Mouse (Mus musculus): ENCODE results near the gene Stim2.
A peak's percentile ranks its signal among the peaks of the same experiment; 100 is the strongest.

Stim2 gene

DNA sequence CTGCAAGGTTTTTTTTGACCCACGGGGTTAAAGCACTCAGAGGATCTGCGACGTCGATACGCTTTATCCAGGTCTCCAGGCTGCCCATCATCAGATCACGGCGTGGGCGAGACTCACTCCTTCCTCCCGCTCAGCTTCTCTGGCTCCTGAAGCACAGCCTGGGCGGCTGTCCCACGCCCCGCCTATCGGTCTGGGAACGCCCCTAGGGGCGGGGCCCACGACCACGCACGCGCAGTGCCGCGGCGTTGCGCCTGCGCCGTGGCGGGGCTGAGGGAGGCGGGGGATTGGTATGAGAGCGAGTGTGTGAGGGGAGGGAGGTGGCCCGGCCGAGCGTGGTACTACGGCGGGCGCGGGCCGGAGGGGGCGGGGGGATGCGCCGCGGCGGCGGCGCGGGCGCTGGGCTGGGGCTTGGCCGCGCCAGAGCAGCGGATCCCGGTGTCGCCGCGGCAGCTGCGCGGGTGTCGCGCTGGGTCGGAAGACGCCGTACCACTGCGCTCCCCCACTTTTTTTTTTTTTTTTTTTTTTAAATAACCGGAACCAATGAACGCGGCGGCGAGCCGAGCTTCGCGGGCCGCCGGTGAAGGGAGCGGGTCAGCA is at the start of gene Stim2:
Gene Stim2, plus strand, starts transcription at position 354 of the 597 bp plus-strand sequence.
- peak; percentile 90 to 93 for DNase-seq (ENCODE audit: low spot score in 2 of 2)

DNA sequence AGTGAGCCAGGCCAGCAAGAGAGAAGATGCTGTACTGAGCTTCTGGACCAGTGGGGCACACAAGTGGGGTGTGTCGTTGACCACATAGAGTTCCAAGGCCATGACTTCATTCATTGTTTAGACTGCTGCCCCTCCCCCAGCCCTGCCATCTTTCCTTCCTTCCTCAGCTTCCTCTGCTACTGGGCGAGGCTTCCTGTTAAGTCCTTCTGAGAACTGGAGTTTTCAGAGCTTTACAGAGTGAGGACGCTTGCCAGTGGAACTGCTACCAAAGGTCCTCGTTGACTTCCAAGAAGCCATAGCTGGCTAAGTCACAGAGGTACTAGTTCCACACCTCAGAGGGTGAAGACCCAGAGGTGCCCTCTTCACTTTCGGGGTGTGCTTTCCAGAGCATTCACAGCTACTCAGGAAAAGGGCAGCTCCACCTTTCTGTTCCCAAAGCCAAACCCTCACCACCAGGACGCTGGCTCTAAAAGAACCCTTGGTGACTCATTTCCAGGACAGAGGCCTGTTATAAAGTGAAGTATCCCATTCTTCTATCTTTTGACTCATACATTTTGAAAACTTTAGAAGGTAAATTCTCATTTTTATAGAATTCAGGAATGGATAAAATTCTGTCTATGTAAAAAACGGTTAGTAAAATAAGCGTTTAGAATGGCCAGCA is 49.6 kb upstream of the Stim2 start:
- DNase-seq (ENCODE audit: low spot score in 2 of 2) = no peak

DNA sequence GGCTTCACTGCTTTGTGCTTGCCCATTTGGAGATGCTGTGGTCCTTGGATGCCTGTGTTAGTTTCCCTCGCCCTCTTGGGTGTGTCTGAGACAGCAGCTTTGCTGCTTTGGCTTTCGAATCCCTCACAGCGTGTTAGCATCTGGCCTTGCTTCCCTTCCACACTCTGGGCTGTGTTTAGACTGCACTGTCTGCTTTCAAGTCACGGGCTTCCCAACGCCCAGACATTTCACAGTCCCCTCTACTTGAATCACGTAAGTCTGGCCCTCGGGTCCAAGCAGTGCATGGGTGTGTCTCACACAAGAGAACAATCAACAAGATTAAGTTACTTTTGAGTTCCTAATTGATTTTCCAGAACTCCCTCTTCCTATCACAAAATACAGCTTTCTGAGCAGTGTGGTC is 48.1 kb upstream of the Stim2 start:
- no peak for DNase-seq (ENCODE audit: low spot score in 2 of 2)

DNA sequence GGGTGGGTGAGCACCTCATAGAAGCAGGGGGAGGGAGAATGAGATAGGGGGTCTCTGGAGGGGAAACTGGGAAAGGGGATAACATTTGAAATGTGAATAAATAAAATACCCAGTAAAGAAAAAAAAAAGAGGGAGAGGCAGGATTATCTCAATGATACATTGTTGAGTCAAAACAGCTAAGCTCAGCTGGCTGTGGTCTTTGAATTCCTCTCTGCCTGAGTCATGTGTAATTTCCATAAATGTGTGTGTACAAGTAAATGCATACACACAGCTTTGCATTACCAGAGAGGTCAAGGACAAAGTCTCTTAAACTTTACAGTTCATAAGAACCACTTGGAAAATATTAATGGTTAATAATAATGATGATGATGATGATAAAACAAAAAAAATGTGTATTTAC is 45.1 kb upstream of the Stim2 start:
- no peak for DNase-seq (ENCODE audit: low spot score in 2 of 2)

DNA sequence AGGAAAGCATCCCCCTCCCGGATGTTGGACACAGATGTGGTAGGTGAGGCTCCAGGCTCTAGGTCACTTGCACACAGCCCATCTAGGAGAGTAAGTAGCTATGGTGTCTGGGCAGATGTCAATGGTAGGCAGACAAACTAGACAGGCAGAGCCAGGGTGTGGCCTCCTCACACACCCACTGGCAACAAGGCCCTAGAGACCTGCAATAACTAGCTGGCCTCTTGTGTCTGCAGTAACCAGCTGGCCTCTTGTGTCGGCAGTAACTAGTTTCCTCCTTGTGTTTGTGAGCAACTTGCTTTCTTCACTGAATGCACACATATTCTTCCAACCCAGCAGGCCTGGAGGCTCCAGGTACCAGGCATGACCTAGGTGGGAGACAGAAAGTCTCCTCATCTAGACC is 44.5 kb upstream of the Stim2 start:
- no peak for DNase-seq (ENCODE audit: low spot score in 2 of 2)

DNA sequence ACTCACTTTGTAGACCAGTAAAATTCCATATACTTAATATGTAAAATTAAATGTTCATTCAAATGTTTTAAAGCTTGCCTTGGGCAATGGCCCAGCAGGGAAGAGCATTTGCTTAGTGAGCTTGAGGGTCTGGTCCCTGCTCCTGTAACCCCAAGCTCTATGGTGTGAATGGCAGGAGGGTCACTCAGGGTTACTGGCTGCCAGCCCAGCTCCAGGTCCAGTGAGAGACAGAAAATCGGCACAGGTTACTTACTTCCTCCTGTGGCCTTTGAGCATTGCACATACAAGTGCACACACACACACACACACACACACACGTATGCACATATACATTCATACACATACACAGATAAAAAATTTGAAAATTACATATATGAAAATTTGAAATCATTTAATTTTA is 42.3 kb upstream of the Stim2 start:
- no peak for DNase-seq (ENCODE audit: low spot score in 2 of 2)

DNA sequence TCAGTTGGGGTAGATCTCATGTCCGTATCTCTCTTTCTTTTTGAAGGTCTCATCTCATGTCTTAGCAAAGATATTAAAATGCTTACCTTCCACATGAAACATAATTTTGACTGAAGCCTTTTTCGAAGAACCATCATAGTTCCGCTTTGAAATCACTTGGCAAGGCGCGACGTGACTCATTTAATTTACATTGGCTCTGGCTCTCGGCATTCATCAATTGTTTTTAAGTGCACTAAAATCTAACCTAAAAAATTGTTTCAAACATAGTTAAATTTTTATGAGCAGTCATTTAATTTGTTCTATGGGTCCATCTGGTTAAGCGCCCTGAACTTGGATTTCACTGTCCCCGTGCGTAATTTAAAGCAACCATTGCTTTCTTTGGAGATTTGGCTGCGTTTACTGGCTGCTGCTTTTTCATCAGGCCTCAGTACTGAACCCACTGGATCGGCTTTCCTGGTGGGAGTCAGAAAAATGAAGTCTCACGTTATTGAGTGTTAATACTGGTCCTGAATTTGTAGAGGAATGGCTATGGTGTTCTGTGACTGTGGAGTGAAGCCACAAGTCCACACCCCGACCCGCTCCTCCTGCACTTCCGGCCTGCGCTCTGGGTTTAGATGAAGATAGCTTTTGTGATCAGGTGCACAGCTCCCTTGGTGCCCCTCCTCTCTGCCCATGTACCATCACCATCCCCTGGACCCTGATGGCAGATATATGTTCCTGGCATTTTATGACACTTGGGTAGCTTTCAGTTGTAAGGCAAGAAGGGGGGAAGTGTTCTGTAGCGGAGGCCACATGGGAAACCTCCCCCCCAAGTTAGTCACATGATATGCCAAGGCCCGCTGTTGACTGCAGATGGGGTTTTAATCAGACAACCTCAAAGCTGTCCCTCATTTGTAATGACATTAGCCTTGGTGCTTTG is 41.6 kb upstream of the Stim2 start:
- no peak for DNase-seq (ENCODE audit: low spot score in 2 of 2)

DNA sequence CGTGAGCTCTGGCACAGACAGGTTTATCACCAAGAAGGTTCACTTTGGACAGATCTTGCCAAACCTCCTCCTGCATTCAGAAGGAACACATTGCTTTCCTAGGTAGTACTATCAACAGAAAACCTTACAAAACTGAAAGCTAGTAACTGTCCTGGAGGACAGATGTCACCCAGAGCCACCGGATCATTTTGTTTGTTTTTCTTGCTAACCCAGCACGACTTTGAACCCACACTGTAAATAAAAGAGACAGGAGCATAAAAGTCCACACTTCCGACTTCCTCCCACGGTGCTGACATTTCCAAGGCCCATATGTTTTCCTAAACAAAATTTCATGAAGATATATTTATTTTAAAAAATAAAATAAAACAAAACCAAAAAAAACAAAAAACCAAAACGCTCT is 41.0 kb upstream of the Stim2 start:
- no peak for DNase-seq (ENCODE audit: low spot score in 2 of 2)

DNA sequence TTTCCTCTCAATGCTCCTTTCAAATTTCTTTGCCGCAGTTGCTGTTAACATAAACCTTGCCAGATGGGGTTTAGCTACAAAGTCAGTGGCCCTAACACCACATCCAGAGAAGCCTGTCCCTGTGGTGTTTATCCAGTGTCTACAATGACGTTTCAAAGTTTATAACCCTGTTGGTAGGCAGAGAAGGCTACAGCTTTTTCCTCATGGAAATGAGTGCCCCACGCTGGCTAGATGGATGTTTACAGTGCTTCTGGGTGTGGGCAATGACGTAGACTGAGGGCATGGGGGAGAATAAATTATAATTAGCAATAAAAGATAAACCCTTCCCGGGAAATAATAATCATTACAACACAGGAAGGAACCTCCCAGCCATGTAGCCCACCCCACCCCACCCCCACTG is 37.1 kb upstream of the Stim2 start:
- DNase-seq (ENCODE audit: low spot score in 2 of 2) = no peak

DNA sequence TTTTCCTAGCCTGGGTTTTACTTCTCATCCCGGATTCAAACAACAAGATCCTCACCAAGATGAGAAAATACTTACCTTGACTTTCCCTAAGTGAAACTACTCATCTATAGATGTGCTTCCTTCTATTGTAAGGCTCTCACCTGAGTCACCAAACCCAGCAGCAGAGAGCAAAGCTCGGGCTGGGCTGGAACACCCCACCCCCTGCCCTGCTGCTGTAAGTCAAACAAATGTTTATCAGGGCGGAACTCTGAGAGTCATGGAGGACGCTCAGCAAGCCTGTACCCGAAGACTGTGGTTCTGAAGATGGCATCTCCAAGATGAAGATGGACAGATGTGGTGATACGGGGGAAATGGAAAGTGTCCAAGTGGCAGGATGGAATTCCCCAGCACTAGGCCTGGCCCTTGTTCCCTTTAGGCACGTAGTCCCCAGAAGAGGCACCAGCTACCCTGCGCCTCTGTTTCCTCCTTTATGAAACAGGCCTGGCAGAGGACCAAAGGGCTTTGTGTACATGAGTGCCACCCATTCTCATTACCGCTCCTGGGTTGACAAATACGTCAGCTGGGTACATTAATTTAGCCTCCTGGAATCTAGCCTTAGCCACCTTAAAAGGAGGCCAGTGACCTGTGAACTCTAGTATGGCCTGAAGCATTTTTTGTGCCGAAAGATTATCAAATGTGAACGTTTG is 36.3 kb upstream of the Stim2 start:
- no peak for DNase-seq (ENCODE audit: low spot score in 2 of 2)

DNA sequence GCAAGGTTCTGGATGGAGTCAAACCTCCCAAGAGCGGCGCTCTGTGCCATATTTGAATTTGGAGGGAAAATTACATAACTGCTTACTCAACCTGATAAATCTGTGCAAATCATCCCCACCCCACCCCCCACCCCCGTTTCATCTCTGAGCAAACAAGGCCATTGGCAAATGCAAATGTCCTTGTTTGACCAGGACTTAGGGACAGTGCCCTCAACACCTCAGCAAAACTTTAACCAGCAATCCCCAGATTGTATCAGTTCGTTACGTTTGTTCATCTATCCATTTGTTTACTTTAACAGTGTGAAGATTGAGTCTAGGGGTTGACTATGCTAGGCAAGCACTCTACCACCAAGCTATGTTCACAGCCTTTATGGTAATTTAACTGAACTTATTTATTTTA is 32.6 kb upstream of the Stim2 start:
- no peak for DNase-seq (ENCODE audit: low spot score in 2 of 2)

DNA sequence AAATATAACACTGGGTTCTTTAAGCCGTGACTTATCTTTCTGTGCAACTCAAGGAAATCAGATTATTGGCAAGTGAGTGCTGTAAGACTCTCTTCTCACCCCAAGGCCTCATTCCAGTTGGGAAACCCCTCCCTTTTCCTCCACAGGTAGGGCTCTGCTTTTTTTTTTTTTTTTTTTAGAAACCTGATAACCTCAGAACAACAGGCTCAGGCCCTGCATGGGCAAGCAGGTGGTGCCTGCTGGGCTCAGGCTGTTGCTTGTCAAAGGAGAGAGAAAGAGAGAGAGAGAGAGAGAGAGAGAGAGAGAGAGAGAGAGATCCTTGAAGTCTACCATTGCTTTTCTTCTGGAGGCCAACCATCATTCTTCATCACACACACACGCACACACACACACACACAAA is 30.7 kb upstream of the Stim2 start:
- no peak for DNase-seq (ENCODE audit: low spot score in 2 of 2)

DNA sequence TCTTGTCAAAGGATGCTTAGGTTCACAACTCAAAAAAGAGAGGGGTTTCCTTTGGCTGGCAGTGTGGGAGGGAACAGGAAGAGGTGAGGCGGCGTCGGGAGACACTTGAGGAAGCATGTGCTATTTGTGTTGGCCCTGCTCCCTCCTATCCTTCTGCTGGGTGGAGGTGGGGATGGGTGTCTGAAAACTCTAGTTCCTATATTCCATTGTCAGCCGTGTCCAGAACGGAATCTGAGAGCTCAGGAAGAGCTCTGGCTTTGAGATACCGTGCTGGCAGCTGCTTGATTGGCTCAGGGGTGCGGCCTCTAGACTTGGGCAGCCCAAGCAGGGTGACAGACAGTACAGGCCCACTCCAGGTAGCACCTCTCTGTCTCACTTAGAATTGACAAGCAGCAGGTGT is 28.1 kb upstream of the Stim2 start:
- no peak for DNase-seq (ENCODE audit: low spot score in 2 of 2)

DNA sequence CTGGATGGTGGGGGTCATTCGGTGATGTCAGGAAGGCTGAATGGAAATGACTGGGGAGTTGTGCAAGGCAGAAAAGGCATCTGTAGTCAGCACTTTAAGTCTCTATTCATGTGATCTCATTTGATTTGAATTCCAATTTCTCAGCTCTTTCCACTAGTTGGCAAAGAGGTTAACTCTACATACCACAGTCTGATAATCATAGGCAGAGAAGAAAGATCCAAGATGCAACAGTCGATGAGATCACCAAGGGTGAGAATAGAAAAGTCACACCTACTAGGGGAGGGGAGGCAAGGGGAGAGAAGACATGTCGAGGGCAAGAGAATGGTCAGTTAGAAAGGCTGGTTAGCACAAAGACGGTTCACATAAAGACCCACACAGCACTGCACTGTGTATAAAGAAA is 27.1 kb upstream of the Stim2 start:
- no peak for DNase-seq (ENCODE audit: low spot score in 2 of 2)

DNA sequence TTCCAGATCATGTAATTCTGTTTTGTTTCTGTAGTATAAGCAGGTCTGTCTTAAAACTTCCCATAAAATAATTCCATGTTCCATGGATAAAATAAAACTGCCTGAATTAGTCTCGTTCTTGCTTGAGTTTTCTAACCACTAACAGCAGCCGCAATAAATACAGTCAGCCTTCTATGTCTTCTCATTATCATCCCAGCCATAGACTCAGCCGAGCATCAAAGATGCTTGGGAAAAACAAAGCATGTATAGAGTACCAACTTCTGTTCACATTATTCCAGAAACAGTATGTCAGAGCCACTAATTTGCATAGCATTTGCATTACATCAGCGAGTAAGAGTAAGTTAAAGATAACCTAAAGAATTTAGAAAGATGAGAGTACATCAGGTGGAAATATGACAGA is 25.4 kb upstream of the Stim2 start:
- DNase-seq (ENCODE audit: low spot score in 2 of 2) = no peak

DNA sequence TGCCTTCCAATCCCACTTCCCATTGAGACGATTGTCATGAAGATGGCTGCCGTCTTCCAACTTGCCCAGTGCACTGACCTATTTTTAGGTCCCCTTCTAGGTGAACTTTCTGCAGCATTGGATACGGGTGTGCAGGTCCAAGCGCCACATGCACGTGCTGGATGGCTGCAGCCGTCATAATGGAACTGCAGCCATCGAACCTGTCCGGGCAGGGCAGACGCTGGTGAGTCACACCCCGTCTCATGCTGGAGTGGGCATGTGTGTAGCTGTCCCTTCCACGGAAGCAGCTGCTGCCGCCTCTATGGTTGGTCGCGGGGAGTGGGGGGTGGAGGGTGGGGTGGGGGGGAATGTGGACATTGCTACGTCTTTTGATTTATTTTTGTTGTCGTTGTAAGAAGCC is 21.8 kb upstream of the Stim2 start:
- DNase-seq (ENCODE audit: low spot score in 2 of 2) = no peak

DNA sequence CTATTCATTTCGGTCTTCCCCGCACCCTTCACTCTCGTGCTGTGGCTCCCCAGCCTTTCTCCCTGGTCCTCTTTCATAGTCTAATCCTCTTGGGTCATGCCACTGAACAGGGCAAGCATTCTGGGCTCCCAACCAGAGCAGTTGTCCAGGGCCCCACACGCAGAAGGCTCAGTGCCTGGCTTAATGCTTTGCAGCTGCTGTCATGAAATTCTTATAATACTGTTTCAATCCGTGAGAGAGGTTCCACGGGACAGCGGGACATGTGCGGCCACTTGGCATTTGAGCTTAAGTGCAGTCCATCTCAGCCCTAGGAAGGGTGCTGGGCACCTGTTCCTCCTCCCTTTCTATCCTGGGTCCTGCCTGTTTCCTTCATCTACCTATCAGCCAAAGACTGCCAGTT is 21.2 kb upstream of the Stim2 start:
- no peak for DNase-seq (ENCODE audit: low spot score in 2 of 2)

DNA sequence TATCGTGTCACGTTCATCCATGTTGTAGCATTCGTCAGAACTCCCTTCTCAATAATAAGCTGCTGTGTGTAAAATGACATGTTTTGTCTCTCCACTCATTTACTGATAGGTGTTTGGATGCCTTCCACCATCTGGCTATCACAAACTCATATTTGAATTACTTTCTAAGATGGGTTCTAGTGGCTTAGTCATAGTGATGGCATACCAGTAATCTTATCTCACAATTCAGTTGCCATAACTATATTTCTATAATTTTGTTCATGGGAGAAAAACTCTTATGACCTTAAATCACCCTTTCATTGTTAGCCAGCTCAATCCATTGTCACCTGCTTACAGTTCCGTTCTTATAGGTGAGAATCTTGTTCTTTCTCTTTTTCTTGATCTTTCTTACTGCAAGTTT is 14.9 kb upstream of the Stim2 start:
- no peak for DNase-seq (ENCODE audit: low spot score in 2 of 2)

DNA sequence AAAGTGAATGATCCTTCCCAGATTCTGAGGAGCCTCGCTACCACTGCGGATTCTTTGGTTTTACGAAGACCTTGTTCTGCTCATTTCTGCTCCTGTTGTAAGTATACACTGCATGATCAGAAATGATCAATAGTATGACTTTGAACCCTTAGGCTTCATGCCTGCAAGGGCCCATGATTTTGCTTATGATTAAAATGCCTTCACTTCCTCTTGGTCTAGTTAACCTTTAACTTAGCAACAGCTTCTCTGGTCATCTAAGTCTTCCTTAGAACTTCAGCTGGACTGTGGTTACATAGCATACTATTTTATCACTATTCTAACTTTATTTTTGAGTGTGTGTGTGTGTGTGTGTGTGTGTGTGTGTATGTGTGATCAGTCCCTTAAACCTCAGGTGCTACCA is 12.7 kb upstream of the Stim2 start:
- DNase-seq (ENCODE audit: low spot score in 2 of 2) = no peak

DNA sequence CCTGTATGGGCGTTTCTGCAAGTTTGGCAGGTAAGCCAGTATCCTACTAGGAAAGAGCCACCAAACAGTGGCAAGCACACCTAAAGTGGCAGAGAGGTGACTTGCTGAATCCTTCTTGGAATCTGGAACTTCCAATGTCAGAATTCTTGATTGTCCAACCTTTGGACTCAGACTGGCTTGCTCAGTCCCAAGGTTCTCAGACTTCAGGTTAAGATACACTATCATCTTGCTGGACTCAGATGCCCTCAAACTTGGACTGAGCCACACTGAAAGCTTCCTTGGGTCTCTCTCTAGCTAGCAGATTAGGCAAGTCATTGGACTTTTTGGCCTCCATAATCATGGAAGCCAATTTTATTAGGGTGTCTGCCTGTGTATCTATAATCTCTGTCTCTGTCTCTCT is 10.8 kb upstream of the Stim2 start:
- DNase-seq (ENCODE audit: low spot score in 2 of 2) = no peak

DNA sequence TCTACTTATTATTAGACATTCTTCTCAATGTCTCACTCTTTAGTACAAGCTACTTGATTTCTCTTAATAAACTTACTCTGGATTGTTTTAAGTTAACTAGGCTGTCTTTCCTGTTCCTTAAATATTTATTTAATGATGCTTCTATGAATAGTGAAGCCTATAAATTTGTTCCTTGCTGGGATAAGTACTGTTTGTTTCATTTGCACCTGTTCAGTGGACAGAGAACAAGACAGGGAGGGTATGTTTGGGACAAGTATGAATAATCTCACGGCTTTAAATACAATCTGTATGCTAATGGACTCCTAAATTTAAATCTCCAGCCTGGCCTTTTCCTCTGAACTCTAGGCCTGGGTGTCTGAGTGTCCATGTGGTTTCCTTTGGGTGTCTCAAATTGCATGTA is 10.2 kb upstream of the Stim2 start:
- DNase-seq (ENCODE audit: low spot score in 2 of 2) = no peak

DNA sequence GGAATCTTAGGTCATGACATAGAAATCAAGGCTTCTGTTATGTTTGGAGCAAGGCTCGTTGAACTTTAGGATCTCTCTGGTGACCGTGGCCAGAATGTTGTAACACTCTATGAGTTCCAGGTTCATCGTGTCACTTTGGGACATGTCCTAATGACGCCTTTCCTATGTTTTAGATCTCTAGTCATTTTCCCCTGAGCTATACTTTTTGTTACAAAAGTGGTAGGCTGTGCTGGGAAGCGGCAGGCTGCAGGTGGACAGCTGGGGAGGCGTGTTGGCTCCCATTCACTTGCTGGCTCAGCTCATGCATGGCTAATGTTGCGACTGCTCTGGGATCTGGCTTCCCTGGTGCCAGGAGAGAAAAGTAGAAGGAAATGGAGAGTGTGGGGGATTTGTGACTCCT is 5.7 kb upstream of the Stim2 start:
- no peak for DNase-seq (ENCODE audit: low spot score in 2 of 2)
